Mouse (Mus musculus) myocyte (in vitro differentiated cells): ENCODE measurements around the gene Ifi207.

ENCODE experiments used
- CEBPB ChIP-seq: IDR thresholded peaks from 2 replicates; pipeline ENCODE4 v1.6.1; 2011; ENCODE audit warnings: mild to moderate bottlenecking, moderate library complexity; ENCODE audit not compliant: poor library complexity, insufficient read depth, severe bottlenecking
- MAX ChIP-seq: IDR thresholded peaks from one replicate; pipeline ENCODE4 v1.6.1; 2011; ENCODE audit warnings: low read depth, mild to moderate bottlenecking, control low read depth
- POLR2A ChIP-seq: IDR thresholded peaks from one replicate; pipeline ENCODE4 v1.6.1; 2011; ENCODE audit warnings: low read depth, mild to moderate bottlenecking, control low read depth, moderate library complexity; ENCODE audit not compliant: insufficient read length
- TCF12 ChIP-seq: IDR thresholded peaks from one replicate; pipeline ENCODE4 v1.6.1; 2011; ENCODE audit warnings: mild to moderate bottlenecking, control low read depth; ENCODE audit not compliant: poor library complexity, insufficient read depth, severe bottlenecking
- USF1 ChIP-seq: IDR thresholded peaks from one replicate; pipeline ENCODE4 v1.6.1; 2011; ENCODE audit warnings: low read depth, mild to moderate bottlenecking, control low read depth, moderate library complexity

GRCm38 (mm10) chr1:173742262-173742661 is 715 bp upstream of the Ifi207 start:
- TF ChIP-seq TCF12 (no peak), POLR2A (no peak), CEBPB (no peak), MAX (no peak), USF1 (no peak)
